Mouse (Mus musculus): ENCODE measurements around the gene Gins2.
A peak's percentile ranks its signal among the peaks of the same experiment; 100 is the strongest.

The Gins2 gene

GRCm38 (mm10) chr8:120602672-120603071 is 13.6 kb upstream of the Gins2 start:
- ATAC-seq (ENCODE audit: low TSS enrichment): no peak

DNA sequence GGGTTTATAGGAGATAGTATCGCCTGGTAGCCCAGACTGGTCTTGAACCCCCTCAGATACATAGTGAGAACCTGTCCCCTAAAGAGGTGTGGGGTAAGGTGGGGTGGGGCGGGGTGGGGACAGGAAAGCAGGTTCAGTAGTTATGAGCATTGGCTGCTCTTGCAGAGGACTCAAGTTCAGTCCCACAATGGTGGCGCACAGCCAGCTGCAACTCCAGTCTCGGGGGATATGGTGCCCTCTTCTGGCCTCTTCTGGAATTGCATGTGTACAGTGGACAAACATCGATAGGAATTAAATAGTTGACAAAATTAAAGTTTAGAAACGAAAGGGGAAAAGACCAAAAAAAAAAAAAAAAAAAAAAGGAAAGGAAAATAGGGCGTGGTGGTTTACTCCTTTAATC is 10.4 kb upstream of the Gins2 start:
- ATAC-seq (ENCODE audit: low TSS enrichment): no peak

GRCm38 (mm10) chr8:120598579-120598978 is 9.5 kb upstream of the Gins2 start:
- peak; percentile 90 for ATAC-seq (ENCODE audit: low TSS enrichment)

DNA sequence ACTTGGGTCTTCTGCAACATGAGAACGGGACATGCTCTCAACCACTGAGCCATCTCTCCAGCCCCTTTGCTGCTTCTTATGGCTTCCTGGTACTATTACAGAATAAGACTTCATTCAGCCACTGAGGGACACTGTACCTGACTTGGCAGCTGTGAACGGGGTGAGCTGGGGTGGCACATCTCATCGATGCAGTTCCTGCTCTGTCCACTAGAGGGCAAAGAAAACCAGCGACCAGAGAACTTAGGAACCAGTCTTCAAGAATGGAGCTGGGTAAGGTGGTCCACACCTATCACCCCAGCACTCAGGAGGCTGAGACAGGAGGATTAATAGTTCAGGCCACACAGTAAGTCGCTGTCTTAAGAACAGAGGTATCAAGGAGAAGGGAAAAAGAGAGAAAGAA is 6.9 kb upstream of the Gins2 start:
- ATAC-seq (ENCODE audit: low TSS enrichment): 0 out of 2 replicates have a peak, but pooled peaks have one; percentile 32

GRCm38 (mm10) chr8:120594571-120594970 is 5.5 kb upstream of the Gins2 start:
- ATAC-seq (ENCODE audit: low TSS enrichment): no peak

DNA sequence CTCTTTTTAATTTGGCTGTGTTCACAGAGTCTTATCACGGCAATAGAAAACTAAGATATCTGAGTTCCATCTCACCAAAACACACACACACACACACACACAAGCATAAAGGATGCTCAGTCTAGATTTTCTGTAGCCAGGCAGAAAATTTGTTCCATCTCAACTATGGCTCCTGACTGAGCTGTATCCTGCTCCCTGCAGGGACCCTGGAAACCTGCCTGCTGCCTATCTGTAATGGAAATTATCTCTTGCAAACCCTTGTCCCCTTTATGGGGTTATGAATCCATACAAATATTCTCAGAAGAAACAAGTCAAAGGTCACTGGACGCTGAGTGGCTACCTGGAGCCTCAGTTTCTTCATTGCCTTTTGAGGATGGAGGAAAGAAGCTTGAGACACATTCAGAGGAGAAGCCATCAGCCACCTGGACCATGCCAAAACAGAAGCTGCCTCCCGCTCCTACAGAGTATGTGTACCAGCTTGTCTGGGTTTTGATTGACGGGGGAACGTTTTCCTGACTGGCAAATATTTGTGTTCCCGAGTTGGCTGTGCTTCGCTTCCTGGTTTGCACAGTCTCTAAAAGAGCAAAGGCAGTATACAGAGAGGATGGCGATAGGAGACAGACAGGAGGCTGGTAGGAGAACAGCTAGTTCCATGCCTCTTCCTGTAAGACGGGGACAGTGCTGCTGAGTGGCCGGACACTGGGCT is 2.6 kb upstream of the Gins2 start:
- ATAC-seq (ENCODE audit: low TSS enrichment): no peak

DNA sequence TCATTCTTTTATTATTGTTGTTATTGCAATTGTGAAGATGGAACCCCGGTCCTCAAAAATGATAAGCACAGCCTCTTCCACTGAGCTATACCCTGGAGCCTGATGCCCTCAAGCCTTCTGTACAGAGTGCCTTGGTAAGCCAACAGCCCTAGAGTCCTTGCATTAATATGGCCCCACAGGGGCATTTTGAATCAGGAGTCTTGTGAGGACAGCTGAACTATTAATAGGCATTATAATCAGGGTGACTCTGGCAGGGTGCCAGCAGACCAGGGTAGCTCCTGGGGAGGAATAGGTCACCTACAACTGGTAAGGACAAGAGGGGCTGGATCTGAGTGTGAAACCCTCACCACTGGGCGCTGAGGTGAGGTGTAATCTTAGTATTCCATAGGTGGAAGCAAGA is 817 bp upstream of the Gins2 start:
- no peak for ATAC-seq (ENCODE audit: low TSS enrichment)

DNA sequence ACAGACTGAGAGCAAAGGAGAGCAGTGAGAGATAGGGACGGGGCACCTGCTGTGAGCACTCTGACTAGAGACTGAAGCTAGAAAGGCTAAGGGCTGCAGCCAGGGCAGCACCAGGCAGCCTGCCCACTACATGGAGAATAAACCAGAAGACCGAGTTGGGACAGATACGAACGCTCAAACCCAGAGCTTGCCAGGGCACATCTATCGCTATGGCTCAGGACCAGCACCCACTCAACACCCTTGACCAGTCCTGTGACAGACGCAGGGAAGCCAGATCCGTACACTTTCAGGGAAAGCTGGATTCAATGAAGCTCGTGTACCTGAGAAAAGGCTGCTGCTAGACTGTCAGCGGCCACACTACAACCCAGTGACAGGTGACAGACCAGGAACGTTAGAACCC is 3.6 kb downstream of the Gins2 start:
- no peak for ATAC-seq (ENCODE audit: low TSS enrichment)

GRCm38 (mm10) chr8:120581811-120582210 is 7.3 kb downstream of the Gins2 start:
- no peak for ATAC-seq (ENCODE audit: low TSS enrichment)

DNA sequence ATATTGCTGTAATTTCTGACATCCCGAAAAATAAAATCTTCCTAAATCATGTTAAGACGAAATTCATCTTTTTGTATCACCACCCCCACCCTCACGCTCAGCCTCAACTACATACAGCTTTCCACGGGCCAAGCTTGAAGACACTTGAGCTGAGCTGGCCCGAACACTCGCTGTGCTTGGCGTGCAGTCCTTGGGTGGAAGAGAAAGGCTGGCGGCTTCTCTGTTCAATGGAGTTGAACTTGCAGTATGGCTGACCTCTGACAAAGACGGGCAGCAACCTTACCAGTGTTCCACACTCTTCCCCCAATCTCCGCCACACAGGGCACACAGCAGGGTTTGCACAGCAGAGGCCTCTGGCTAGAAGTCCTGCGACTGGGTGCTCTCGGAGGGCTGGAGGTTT is 7.8 kb downstream of the Gins2 start:
- no peak for ATAC-seq (ENCODE audit: low TSS enrichment)

GRCm38 (mm10) chr8:120580336-120581000 is 8.6 kb downstream of the Gins2 start:
- no peak for ATAC-seq (ENCODE audit: low TSS enrichment)

DNA sequence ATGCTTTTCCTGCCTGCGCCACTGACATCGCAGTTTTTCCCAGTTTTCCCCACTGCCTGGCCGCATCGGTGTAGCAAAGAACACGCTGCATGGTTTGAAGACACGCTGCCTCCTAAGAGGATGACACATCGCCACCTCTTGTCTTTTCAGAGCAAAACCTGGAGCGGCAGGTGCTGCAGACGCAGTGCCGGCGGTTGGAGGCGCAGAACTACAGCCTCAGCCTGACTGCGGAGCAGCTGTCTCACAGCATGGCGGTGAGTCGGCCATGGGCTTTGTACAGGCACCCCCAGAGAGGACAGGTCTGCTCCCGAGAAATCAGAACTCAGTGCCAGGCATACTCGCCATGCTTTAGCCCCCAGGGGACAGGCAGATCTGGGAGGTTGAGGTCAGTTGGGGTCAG is 11.3 kb downstream of the Gins2 start:
- no peak for ATAC-seq (ENCODE audit: low TSS enrichment)

DNA sequence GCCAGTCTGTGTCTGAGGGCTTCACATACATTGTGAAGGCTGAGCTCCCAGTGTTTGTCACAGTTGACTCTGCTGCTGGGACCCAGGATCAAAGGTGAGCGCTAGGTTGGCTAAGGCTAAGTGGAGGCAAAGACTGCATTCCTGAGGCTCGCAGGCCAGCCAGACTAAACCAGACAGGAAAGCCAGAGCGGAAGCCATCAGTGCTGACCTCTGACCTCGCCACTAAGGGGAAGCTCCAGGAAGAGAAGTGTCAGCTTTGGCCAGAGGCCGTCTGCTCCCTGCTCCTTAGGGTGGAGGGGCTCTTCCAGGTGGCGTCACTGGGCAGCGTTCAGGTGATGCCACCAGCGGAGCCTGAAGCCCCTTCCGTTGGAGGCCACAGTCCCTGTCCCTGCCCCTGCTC is 13.3 kb downstream of the Gins2 start:
- no peak for ATAC-seq (ENCODE audit: low TSS enrichment)

- no peak for ATAC-seq (ENCODE audit: low TSS enrichment)
These were observed 14.2 kb downstream of the Gins2 start for GRCm38 (mm10) chr8:120574941-120575340.

- ATAC-seq (ENCODE audit: low TSS enrichment): no peak
These were observed 15.2 kb downstream of the Gins2 start for GRCm38 (mm10) chr8:120573866-120574265.

DNA sequence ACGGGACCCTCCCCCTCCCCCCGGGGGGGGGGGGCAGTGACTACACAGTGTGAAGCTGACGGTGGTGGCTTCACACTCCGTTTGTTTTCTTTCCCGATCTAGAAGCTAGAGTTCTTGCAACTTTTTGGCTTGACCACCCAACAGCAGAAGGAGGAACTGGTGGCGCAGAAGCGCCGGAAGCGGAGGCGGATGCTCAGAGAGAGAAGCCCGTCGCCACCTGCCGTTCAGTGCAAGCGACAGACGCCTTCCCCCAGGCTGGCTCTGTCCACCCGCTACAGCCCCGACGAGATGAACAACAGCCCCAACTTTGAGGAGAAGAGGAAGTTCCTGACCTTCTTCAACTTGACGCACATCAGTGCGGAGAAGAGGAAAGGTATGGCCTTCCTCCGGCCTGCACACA is 16.6 kb downstream of the Gins2 start:
- peak; percentile 53 for ATAC-seq (ENCODE audit: low TSS enrichment)

DNA sequence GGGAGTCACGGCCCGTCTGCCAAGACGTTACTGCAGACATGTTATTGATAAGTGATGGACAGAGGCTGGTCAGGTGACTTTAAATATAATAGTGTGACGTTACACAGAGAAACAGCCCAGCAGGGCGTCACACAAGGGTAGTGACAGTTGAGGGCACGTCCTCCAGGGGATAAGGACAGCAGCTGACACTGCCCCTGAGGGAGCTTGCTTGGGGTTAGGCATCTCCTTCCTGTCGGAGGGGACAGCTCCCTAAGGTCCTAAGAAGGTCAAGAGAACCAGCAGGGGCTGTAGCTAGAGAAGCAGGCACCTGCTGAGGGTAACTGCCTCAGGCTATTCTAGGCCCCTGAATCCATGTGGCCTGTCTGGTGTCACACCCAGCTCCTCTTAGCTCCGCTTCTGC is 17.5 kb downstream of the Gins2 start:
- ATAC-seq (ENCODE audit: low TSS enrichment): no peak

GRCm38 (mm10) chr8:120569939-120570715 is 19.0 kb downstream of the Gins2 start:
- peak; percentile 55 for ATAC-seq (ENCODE audit: low TSS enrichment)

- no peak for ATAC-seq (ENCODE audit: low TSS enrichment)
These were observed 20.0 kb downstream of the Gins2 start for GRCm38 (mm10) chr8:120569123-120569522.

- ATAC-seq (ENCODE audit: low TSS enrichment): no peak
These were observed 20.8 kb downstream of the Gins2 start for GRCm38 (mm10) chr8:120568164-120568798.

DNA sequence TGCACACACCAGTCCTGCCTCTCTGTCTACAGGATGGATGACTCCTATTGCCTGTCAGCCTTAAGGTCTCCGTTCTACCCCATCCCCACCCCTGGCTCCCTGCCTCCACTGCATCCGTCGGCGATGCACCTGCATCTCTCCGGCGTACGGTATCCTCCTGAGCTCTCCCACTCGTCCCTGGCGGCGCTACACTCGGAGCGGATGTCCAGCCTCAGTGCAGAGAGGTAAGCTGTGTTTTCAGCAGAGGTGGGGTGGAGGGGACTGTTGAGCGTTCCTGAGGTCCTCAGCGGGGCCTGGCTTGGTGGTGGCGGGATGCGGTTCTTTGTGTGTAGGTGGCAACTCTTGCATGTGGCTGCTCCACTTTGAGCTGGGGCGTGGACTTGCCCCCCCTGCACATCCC is 21.4 kb downstream of the Gins2 start:
- no peak for ATAC-seq (ENCODE audit: low TSS enrichment)

GRCm38 (mm10) chr8:120566681-120567080 is 22.4 kb downstream of the Gins2 start:
- no peak for ATAC-seq (ENCODE audit: low TSS enrichment)
